30 mouse cellular contexts compared by ENCODE assay signal in genomic region chr2:47075225-47075624, GRCm38 (mm10).
"Had no signal": no experiment of that assay in that cellular context is flagged by ENCODE, and none has a peak within 500 bp of the region (broad histone marks: within the 10 kb centered on the region; RNA-seq: fewer than 3 reads in every experiment).

No protein-coding gene starts in this region.

- H3K27me3 ChIP-seq: heart, embryonic 12.5 days; heart, embryonic 13.5 days; heart, embryonic 15.5 days; hindbrain, embryonic 12.5 days; hindbrain, embryonic 13.5 days; hindbrain, embryonic 15.5 days; intestine, embryonic 15.5 days; kidney, embryonic 15.5 days had no signal

- DNase-seq: heart, postnatal 14 days; heart, postnatal 36 days; heart, postnatal 4 days; kidney, adult 11 months; kidney, adult 18-20 months; kidney, adult 2 months; kidney, adult 8-10 months; kidney, adult 9 months; kidney, postnatal 10 days; kidney, postnatal 14 days; kidney, postnatal 25 days; kidney, postnatal 36 days; kidney, postnatal 4 days; layer of hippocampus, adult 9-11 months; layer of hippocampus, postnatal 36 days had no signal

- H3K36me3 ChIP-seq: heart, embryonic 10.5 days; heart, embryonic 12.5 days; heart, embryonic 13.5 days; heart, embryonic 15.5 days; hindbrain, embryonic 10.5 days; hindbrain, embryonic 12.5 days; hindbrain, embryonic 13.5 days; hindbrain, embryonic 15.5 days; intestine, embryonic 15.5 days; kidney, embryonic 15.5 days had no signal

- H3K9ac ChIP-seq: heart, embryonic 12.5 days; heart, embryonic 13.5 days; heart, embryonic 15.5 days; hindbrain, embryonic 12.5 days; hindbrain, embryonic 13.5 days; hindbrain, embryonic 14.5 days; hindbrain, embryonic 15.5 days; intestine, embryonic 15.5 days; kidney, embryonic 15.5 days had no signal

- H3K4me3 ChIP-seq: heart, embryonic 10.5 days; heart, embryonic 12.5 days; heart, embryonic 13.5 days; heart, embryonic 15.5 days; hindbrain, embryonic 10.5 days; hindbrain, embryonic 12.5 days; hindbrain, embryonic 13.5 days; hindbrain, embryonic 15.5 days; intestine, embryonic 15.5 days; kidney, embryonic 15.5 days; layer of hippocampus, adult 2 months; left cerebral cortex, adult 2 months had no signal

- H3K9me3 ChIP-seq: heart, embryonic 10.5 days; heart, embryonic 12.5 days; heart, embryonic 13.5 days; heart, embryonic 15.5 days; hindbrain, embryonic 10.5 days; hindbrain, embryonic 12.5 days; hindbrain, embryonic 13.5 days; hindbrain, embryonic 15.5 days; intestine, embryonic 15.5 days; kidney, embryonic 15.5 days had no signal

- H3K4me1 ChIP-seq: heart, embryonic 10.5 days; heart, embryonic 12.5 days; heart, embryonic 13.5 days; heart, embryonic 15.5 days; hindbrain, embryonic 10.5 days; hindbrain, embryonic 12.5 days; hindbrain, embryonic 13.5 days; hindbrain, embryonic 15.5 days; intestine, embryonic 15.5 days; kidney, embryonic 15.5 days had no signal

- H3K27ac ChIP-seq: heart, embryonic 10.5 days; heart, embryonic 13.5 days; heart, embryonic 15.5 days; hindbrain, embryonic 10.5 days; hindbrain, embryonic 12.5 days; hindbrain, embryonic 13.5 days; hindbrain, embryonic 14.5 days; hindbrain, embryonic 15.5 days; hindbrain, postnatal 0 days; intestine, embryonic 15.5 days; kidney, embryonic 15.5 days; kidney, postnatal 0 days; layer of hippocampus, adult 2 months; left cerebral cortex, adult 2 months had no signal
